Mouse (Mus musculus) lung, postnatal 36 days (tissue): ENCODE data around the gene Gm26602.

Source experiments
- DNase-seq: peaks from one replicate; pipeline ENCODE4 v3.0.0; 2022; ENCODE audit warnings: mixed read lengths

The Gm26602 gene

DNA sequence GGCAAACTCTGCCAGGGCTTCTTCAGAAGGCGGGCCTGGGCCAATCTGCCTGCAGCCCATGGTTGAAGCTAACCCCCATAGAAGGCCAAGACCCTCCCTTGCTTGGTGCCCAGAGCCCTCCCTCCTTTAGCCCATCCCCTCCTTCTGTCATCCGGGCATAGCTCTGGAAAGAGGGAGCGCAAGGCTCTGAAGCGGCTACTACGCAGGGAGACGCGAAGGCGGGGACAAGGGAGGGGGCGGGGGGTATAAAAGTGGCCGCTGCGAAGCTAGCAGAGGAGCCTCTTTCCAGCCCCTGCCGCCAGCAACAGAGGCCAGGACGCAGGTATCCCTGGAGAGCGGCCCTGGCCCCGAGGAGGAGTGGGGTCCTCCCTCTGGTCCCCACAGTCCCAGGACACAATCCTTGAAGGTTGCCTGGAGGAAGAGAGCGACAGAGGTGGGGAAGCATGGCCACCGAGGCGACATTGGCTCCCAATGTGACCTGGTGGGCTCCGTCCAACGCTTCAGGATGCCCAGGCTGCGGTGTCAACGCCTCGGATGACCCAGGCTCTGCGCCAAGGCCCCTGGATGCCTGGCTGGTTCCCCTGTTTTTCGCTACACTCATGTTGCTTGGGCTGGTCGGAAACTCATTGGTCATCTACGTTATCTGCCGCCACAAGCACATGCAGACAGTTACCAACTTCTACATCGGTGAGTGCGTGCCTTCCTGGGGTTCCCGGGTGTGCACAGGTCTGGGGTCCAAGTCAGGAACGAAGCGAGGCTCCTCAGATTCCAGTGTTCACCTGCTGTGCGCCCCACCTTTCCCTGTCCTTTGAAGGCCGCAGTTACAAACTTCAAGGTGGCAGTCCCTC is 7.8 kb downstream of the Gm26602 start:
- peak; percentile 56 for DNase-seq

DNA sequence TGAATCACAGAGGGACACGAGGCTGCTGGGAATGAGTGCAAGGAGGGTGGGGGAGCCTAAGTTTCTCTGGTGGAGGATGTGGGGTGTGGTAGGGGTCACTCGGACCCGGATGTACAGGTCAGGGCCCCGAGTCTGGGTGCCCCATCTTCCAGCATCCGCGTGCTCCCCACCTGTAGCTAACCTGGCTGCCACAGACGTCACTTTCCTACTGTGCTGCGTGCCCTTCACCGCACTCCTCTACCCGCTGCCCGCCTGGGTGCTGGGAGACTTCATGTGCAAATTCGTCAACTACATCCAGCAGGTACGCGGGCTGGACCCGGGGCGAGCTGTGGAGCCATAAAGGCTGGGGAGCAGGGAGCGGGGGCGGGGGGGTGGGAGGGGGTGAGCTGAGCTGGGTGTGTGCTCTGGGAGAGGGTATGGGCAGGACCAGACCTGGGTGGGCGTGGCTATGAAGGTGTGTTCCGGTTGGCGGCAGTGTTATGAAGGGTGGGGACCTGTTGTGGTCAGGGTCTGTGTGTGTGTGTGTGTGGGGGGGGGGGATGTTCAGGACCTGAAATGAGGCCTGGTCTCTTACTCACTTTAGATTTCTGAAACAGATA is 8.7 kb downstream of the Gm26602 start:
- DNase-seq = peak; percentile 67

DNA sequence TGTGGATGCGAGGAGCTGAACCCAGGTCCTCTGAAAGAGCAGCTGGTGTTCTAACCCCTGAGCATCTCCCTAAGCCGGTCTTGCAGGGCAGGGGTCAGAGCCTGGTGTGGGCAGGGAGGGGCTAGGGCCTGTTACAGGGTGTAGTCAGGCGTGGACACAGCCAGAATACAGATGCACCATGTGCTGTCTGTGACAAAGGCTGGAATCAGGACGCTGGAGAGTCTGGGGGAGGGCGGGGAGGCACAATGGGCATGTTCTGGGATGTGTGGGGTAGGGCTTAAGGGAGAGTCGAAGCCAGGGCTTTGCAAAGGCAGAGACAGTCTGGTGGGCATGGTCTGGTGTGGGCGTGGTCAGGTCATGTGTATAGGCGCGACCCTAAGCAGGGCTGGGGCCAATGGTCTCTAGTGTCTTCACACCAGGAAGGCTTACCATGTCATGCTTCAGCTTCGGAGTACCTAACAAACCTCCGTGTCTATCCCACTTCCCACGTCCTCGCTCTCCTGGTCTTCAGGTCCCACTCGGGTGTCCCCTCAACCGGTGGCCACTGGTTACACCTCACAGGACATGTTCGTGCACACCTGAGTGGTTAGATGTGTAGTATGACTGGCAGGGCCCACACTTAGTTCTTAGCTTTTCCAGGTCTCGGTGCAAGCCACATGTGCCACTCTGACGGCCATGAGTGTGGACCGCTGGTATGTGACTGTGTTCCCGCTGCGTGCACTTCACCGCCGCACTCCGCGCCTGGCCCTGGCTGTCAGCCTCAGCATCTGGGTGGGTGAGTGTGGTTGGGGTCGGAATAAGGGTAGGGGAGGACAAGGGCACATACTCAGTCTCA is 9.6 kb downstream of the Gm26602 start:
- no peak for DNase-seq

DNA sequence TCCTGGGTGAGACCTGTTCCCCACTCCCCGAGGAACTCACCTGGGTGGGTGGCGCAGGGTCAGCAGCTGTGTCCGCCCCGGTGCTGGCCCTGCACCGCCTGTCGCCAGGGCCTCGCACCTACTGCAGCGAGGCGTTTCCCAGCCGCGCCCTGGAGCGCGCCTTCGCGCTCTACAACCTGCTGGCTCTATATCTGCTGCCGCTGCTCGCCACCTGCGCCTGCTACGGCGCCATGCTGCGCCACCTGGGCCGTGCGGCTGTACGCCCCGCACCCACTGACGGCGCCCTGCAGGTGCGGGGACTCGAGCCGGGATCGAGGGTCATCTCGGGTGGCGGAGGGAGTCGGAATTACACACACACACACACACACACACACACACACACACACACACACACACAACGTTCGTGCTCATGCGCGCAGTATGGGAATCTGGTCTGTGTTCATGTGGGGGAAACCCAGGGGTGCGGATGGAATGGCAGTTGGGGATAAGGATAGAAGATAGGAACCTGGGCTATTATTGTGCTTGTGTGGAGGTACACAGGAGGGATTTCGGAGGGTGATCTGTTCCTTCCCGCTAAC is 10.4 kb downstream of the Gm26602 start, which contains the start of gene R3hdm4:
Gene R3hdm4 (minus strand): TSS at position 251 of the 578 bp plus-strand sequence.
- DNase-seq = no peak

DNA sequence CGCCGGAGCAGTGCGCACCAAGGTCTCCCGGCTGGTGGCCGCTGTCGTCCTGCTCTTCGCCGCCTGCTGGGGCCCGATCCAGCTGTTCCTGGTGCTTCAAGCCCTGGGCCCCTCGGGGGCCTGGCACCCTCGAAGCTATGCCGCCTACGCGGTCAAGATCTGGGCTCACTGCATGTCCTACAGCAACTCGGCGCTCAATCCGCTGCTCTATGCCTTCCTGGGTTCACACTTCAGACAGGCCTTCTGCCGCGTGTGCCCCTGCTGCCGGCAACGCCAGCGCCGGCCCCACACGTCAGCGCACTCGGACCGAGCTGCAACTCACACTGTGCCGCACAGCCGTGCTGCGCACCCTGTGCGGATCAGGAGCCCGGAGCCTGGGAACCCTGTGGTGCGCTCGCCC is 10.9 kb downstream of the Gm26602 start:
- DNase-seq = no peak

DNA sequence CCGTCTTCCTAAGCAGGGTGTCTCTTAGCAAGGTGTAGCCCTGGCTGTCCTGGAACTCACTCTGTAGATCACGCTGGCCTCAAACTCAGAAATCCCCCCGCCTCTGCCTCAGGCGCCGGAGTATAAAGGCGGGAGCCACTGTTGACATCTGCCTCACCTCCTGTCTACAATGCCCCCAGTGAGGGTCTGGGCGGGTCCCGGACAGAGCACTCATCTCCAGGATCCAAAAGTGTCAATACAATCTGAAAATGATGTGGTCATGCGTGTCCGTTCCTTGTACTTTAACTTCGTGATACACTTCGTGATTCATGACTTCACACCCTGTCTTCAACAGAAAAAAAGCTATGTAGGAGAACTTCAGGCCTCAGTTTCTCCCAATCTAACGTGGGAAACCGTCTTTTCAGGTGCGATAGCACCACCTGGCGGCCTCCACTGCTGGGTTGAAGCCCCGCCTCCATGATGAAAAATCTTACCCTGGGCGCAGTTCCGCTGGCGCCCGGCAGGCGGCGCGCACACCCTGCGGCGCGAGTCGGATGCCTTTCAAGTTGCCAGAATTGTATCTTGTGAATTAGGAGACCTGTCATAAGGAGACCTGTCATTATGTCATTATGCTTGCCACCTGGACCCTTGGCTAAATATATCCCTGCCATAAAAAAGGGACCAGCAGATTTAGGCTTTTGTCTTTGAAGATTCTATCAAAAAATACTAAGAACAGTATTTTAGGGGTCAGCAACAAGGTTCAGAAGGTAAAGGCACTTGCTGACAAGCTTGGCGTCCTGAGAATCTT is 14.5 kb downstream of the Gm26602 start:
- DNase-seq = peak; percentile 95

DNA sequence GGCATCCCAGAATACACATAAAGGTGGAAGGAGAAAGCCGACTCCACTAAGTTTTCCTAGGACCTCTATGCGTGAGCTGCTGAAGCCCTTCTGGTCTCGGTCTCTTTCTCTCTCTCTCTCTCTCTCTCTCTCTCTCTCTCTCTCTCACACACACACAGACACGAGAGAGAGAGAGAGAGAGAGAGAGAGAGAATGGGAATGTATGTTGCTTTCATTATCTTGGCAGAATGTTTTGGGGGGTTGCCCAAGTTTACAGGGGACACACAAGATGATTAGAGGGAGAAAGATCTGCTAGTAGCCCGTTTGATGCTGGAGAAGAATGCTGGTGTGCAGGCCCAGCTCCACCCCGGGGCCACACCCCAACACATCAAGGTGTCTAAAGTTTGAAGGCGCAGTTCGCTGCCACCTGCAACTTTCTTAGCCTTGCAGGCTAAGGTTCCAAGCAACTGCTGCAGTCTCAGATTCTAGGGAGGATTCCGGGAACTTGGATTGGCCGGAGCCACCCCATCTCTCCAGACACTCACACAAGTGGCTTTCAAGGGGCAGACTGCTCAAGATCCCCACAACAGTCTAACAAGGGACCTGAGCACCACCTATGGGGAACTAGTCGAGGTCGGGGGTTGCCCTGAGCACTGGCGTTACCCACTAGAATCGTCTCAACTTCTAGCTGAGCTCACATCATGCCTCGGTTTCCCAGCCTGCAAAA is 15.3 kb downstream of the Gm26602 start:
- DNase-seq = no peak

DNA sequence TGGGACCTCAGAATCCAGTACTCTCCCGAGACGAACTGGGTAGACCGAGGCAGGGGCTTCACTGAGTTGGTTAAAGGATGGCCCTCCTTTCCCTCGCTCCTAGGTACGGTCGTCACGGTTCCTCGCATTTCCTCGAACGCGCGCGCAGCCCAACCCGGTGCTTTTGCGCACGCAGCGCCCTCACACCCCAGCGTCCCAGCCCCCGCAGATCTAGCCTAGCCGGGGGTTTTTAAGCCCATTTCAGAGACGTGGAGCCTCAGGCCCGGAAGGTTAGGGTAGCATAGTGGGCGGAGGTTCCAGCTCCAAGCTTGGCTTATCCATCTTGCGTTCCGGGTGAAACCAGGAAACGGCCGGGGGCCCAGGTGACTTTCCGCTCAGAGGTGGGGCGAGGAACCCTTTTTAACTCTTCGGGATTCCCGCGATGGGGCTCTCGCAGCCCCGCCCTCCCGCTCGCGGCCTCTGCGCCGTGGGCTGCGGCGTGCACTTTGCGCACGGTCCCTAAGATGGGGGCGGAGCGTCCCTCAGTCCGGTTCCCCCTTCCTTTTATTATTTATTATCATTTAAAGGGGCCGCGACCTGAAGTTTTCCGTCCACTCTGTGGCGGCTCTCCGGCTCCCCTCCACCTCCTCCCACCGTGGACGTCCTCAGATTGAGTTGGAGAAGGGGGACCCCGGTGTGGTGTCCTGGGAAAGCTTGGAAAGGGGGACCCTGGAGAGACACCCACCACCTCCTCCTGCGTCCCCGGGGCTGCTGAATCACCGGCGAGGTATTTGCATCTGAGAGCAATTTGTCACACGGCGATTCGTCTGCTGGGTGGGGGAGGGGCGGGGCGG is 16.1 kb downstream of the Gm26602 start, which contains the start of gene Arid3a:
Gene Arid3a (plus strand): TSS at position 553 of the 833 bp plus-strand sequence.
- peak; percentile 92 for DNase-seq

DNA sequence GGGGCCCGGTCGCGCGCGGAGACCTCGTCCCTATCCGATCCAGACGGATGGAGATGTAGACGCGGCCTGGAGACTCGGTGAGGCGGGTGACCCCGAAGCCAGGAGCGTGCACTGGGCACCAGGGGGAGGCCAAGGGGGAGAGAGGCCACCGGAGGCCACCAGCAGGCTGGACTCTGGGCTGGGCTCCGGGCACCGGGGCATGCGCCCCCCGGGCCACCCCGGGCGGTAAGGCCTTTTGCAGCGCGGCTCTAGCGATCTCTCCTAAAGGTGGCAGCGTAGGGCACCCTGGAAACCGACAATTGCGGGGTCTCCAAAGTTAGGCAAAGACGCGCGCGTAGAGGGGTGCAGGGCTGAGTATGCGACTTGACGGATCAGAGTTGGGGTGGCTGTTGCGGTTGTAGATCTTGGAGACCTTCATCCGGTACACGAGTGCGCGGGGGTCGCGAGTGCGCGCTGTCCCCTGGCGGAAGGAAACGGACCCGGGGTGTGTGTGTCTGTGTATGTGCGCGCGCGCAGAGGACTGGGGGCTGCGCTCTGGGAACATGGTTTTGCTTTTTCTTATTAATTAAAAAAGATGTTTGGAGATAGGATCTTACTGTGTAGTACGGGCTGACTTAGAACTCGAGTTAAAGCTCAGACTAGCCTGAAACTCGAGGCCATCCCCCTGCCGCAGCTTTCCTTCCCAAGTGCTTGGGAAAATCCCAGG is 16.8 kb downstream of the Gm26602 start:
- peak; percentile 58 for DNase-seq

DNA sequence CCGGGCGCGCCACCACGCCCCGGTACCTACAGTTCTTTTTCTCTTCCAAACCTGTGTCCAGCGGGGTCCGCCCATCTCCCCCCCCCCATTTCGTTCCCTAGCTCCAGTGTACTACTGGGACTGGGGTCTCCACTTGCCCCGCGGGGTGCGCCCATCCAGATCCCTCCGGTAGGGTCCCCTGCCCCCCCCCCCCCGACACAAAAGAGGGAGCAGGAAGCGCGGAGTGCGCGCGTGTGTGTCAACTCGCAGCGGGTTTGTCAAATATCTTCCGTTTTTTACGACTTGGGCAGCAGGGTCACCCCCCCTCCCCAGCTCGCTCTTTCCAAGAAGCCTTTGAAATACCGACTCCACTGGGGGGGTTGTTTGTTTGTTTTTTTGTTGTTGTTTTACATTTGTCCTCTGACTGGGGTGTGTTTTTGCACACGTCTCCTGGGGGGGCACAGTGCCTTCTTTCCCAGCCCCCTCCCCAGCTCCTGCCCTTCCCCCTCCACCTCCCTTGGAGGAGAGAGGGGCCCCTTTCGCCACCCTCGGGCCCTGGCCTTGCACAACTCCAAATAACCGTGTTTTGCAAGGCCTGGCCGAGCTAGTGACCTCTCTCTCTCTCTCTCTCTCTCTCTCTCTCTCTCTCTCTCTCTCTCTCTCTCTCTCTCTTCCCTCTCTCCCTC is 17.5 kb downstream of the Gm26602 start:
- DNase-seq = peak; percentile 69

DNA sequence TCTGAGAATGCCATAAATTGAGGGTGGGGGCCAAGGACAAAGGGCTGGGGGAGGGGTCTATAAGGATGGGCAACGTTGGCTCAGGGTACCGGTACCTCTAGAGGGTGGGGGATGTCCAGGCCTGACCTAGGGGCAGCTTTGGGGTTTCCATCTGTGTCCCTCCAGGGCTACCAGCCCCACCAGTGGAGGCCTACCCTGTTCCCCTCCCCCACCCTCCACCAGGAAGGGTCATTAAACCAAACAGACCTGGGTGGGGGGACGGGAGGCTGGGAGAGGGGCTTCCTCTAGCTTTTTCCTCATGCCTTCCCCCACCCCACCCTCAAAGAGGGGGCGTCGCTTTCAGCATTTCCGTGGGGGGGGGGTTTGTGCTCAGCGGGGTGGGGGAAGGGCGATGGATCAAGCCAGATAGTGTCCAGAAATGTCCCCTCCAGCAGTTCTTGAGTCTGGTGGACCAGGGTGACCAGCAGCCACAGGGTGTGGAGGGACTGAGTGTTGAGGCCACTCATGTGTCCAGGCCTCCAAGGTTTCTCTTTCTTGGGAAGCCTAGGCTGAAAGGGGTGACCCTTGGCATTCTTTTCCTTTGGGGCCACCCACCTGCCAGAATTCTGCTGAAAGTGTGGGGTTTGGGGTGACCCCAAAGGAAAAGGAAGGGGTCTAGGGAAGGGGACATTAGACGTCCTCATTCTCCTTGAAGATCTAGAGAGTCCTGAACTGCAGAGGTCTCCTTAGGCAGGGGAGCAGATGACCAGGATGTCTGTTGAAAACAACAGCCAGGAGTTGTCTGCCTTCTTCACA is 18.4 kb downstream of the Gm26602 start:
- DNase-seq = no peak

DNA sequence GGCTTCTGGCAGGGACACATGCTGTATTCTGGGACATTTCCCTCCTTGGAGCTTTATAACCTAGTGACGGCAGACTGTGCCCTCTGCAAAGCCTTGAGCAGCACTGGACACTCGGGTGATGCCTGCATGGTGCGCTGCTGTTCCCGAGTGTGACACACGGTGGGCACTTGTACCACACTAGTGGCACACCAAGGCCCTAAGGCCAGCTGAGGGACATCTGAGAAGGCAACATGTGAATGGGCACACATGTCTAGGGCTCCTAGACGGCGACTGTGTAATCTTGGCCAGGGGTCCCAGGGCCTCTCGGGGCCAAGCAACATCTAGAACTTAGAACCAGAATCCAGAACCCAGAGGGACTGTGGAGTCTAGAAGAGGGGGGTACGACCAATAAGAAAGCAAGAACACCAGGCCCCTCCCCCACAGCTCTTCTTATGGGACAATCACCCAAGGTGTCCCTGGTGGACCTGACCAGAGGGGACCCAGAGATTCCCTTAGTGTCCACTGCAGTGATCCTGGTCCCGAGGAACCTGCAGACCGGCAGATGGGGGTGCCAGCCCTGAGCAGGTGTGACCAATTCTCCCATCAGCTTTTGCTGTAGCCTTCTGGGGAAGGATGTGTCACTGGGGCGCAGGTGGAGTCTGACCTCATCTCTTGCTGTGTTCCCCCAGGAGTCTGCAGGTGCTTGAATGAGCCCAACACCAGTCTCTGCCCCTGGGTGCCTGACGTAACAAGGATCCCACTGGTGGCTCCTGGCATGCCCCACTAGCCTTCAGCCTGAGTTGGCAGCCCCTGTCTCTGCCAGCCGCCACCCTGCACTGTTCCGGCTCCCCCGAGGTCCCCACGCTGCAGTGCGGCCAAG is 19.5 kb downstream of the Gm26602 start:
- DNase-seq = no peak

DNA sequence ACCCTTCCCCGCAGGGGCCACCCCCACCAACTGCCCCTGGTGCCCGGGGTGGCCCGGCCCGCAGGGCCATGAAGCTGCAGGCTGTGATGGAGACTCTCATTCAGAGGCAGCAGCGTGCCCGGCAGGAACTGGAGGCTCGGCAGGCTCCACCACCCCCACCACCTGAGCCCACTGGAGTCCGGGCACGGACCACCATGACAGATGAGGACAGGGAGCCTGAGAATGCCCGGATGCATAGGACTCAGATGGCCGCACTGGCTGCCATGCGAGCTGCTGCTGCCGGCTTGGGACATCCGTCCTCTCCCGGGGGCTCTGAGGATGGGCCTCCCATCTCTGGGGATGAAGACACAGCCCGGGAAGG is 20.1 kb downstream of the Gm26602 start:
- DNase-seq = no peak

DNA sequence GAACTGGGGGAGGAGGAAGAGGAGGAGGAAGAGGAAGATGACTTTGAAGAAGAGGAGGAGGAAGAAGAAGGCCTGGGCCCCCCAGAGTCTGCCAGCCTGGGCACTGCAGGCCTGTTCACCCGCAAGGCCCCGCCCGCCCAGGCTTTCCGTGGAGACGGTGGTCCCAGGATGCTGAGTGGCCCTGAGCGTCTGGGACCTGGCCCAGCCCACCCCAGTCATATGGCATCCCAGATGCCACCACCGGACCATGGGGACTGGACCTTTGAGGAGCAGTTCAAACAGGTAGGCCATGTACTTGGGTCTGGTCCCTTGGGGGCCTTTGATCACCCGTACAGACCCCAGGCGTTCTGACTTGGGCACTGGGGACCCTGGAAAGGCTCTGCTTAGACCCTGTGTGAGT is 21.1 kb downstream of the Gm26602 start:
- no peak for DNase-seq

DNA sequence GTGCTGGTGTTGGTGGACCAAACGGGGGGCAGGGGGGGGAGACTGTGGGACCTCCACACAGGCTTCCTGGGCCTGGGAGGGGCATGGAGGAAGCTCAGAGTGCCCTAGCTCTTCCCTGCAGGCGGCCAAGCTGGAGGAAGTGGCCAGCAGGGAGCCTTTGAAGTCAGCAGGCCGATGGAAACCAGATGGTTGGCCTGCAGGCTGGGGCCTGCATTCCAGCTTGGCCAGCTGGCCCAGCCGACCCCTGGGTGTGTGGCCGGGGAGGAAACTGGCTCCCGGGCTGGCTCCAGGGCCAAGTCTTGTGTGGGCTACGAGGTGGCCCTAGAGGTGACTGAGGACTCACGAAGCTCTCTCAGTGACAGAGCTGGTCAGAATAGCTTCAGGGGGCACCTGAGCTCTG is 22.1 kb downstream of the Gm26602 start:
- peak; percentile 78 for DNase-seq

DNA sequence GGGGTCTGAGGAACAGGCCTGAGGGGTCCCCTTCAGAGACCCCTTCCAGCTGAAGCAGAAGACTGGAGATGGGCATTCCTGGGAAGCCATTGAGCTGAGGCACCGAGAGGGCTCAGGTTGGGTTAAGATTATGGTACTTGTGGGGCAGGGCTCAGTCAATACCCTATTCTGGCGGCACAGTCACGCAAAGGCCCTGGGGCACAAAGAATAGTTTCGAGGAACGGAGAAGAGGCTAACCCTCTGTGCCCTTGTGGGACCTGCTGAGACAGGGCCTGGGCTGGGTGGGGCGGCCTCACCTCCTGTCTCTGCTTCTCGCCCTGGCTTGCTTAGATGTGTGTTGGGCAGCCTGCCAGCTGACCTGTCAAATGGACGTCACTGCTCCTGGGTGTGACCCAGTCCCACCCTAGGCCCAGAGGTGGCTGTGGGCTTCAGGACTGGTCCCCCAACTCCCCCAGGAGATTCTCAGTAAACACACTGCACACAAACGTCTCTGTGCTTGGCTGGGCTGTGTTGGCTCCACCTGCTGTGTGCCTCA is 22.6 kb downstream of the Gm26602 start:
- no peak for DNase-seq

DNA sequence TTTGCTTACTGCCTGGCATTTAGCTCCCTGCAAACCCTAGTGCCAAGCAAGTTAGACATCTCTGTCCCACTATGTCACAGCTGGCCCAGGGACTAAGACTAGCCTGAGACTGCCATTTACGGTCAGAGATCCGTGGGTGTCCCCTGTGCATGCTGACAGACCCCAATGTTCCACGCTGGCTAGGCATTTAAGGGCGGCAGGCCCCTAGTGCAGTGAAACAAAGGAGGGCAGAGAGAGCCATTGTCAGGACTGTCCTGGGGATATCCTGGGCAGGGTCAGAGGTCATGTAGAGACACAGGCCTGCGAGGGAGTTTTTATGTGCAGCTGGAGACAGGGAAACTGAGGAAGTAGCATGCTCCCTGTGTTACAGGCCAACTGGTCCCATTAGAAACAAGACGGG is 23.2 kb downstream of the Gm26602 start:
- DNase-seq = no peak
